Mouse (Mus musculus): Measurements from ENCODE around the gene Psmb11.
A peak's percentile ranks its signal among the peaks of the same experiment; 100 is the strongest.
"Not testable (repeated sequence)": the region's sequence is repeated elsewhere in the genome, so short reads cannot be mapped to it uniquely, and the experiment has no call there.

Gene Psmb11

DNA sequence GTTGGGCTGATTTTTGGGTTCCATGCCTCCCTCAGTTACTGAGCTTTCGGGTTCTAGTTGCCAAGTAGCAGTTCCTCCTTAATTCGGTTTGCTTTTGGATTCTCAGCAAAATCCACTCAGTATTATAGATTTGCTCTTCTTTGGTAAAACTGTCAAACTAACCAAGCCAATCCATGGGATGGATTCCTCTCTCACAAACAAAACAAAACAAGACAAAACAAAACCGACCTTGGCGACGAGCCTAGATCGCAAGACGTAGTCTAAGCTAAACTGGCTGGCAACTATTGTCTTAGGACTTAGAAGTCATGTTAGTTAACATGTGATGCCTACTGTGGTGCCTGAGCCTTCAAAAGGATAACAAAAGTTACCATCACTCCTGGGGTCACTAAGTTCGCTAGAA lies 17.5 kb upstream of the Psmb11 start:
- DNase-seq (ENCODE audit: low spot score): no peak

- DNase-seq (ENCODE audit: low spot score): peak; percentile 80
Measured at GRCm38 (mm10) chr14:54605752-54606321, 15.4 kb upstream of the Psmb11 start, which contains the start of gene 4931414P19Rik. Gene 4931414P19Rik, minus strand, starts transcription at chr14:54605993.

DNA sequence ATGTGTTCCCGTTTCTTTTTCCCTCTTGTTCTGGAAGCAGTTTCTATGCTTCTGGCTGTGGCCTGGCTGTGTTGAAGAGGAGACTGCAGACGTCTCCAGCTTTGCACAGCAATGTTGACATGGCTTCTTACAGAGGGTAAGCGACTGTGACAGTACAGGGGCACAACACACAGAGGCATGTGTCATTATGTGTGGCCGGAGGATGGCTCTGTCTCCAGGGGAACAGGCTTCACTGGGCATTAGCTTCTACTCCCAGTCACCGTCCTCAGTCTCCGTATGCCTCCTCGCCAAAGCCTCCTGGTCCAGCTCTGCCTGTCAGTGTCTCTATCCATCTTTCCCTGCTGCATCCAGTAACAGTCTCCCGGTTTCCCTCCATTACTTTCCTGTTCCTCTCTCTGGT lies 14.0 kb upstream of the Psmb11 start:
- no peak for DNase-seq (ENCODE audit: low spot score)

DNA sequence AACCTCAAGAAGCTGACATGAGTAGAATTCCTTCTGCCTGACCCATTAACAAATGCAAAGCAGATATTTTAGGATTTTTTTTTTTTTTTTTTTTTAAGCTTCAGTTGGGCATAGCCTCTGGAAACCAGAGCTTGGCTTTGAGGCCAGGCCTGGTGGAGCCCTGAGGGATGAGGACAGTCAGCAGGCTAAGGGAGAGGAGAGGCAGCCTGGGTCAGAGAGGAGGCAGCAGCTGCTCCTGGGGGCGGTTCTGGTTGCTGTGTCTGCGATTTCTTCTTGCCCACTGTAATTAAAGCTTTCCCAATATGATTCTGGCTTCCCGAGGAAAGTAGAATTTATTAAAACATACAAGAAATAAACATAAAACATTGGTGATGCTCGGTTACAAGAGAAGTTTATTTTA lies 12.0 kb upstream of the Psmb11 start:
- no peak for DNase-seq (ENCODE audit: low spot score)

GRCm38 (mm10) chr14:54609962-54610361 lies 11.3 kb upstream of the Psmb11 start:
- DNase-seq (ENCODE audit: low spot score): no peak

DNA sequence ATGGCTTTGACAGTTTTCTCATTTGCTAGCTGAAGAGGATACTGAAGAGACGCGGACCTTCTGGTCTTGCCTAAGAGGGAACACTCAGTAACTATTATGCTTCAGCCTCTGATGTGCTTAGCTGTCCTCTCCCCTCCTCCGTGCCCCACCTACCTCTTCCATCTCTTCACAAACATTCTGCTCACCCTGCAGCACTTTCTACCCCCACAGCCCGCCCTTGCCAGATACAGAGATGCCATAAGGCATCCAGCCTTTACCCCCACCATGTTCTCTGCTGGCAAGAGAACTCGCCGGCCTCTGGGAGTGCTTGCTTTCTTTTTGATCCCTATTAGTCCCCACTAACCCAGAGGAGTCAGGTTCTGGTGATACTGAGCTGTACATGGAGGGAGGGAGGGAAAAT lies 10.6 kb upstream of the Psmb11 start:
- DNase-seq (ENCODE audit: low spot score): no peak

- DNase-seq (ENCODE audit: low spot score): not testable (repeated sequence)
Measured at GRCm38 (mm10) chr14:54614130-54614529, 7.1 kb upstream of the Psmb11 start.

DNA sequence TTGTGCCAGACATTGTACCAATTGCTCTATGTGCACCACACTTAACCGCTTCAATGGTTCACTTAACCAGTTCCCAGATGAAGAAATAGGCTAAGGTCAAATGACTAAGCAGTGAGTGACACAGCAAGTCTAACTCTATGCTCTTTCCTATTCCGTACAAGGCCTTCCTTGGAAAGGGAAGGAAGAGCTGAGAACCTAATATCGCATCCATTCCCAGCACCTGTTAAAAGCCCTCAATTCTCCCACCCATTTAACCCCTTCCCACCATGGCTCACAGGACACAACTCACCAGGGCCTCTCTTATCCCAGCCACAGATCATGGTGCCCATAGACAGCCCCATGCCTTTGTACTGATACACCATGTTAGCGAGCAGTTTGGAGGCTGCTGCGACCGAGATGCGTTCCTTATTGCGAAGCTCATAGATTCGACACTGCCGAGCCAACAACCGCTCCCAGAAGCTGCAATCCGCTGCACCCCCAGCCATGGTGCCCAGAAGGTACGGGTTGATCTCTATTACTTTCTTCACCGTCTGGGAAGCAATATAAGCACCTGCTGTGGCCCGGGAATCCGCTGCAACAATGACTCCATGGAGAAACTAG lies 4.9 kb upstream of the Psmb11 start:
- DNase-seq (ENCODE audit: low spot score): no peak

DNA sequence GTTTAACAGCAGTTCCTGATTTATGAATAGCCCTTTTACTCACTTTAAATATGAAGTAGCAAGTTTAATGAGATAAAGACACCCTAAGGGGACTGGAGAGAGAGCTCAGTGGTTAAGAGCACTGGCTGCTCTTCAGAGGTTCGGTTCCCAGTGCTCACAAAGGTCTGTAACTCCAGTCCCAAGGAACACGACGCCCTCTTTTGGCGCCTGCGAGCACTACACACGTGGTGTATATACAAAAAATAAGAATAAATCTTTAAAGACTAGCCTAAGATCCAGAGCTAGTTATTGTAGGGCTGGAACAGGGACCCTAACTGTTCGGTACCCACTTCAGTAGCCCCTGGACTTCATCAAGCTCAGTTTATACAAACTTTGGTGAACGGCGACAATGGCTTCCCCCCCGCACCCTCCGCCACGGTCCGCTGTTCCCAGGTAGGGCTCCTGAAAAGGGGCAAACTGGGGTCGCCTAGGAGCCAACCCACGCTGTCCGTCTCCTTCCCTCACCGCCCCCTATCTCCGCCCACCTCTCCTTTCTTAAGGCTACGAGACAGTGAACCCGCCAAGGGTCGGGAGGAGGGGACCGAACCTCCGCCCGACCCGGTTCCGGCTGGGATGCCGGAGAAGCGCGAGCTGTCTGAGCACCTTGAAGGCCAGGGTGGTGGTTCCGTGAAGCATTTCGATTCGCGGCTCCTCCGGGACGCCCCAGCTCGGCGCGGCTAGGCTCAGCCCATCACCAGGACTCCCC lies 3.9 kb upstream of the Psmb11 start:
- DNase-seq (ENCODE audit: low spot score): no peak

DNA sequence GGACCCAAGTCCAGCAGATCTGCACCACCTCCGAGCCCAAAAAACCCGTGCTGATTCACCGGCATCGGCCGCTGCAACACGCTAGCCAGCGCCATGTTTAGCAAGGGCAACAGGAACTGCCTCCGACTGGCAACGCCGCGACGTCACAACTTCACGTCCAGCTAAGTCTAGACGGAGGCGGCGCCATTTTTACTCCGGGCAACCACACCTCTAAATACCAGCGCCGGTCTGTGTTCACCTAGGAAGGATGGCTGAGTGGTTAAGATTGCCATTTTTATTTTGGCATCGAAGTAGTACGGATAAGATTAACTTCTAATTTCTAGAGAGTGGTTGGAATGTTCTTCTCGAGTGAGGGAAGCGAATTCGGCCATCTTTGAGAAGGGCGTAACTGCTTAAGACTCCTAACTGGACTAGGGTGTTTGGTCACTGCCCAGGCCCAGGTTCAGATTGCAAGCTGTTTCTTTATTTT lies 3.3 kb upstream of the Psmb11 start, which contains the start of gene Psmb5:
Psmb5 (minus strand) TSS at position 126 of the 469 bp plus-strand sequence.
- DNase-seq (ENCODE audit: low spot score): peak; percentile 81

DNA sequence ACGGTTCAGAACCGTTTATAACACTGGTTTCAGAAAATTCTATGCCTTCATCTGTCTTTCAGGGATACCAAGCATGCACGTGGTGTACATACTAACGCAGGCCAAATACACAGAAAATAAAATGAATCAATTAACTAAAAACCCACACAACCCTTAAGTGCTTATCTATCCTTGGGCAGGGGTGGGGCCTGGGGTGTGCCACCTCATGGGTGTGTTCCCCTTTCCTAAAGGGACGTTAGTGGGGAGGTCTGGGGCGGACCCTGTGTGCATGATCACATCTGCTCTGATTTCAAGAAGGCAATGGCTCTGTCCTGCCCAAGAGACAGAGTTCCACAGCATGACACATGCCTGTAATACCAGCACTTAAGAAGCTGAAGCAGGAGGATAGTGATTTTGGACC lies 2.1 kb downstream of the Psmb11 start:
- DNase-seq (ENCODE audit: low spot score): no peak

GRCm38 (mm10) chr14:54624976-54625375 lies 3.7 kb downstream of the Psmb11 start:
- no peak for DNase-seq (ENCODE audit: low spot score)

DNA sequence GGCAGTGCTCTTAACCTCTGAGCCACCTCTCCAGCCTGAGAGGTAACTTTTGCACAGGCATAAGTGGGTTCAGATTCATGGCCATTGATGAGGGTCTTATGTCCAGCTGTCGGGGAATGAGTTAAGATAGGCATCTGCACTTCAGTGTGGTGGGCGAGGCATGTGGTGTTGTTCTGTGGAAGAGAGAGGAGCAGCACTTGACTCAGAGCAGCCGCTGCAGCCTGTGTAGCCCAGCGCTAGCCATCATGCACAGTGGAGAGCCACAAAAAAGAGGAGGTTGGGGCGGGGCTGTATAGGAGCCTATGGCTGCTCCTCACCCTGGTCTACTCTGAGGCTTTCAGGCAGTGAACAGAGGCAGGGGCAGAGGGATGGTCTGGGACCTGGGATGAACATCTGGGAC lies 6.9 kb downstream of the Psmb11 start:
- no peak for DNase-seq (ENCODE audit: low spot score)

DNA sequence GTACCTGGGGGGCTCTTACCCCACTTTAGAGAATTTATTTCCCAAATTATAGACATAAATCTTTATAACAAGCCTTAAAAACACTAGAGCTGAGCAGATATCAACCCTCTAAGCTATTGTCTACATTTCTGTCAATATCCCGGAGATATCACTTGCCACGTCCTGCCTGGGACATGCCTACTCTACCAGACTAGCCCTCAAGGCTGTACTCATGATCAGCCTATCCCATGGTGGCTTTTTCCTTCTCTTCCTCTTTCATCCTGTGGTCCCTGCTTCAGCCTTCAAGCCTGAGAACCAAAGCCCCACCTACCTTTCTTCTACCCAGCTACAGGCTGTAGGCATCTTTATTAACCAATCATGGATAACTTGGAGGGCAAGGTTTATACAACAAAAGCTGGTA lies 8.6 kb downstream of the Psmb11 start:
- DNase-seq (ENCODE audit: low spot score): no peak

GRCm38 (mm10) chr14:54630583-54631239 lies 9.5 kb downstream of the Psmb11 start:
- no peak for DNase-seq (ENCODE audit: low spot score)

- DNase-seq (ENCODE audit: low spot score): no peak
Measured at GRCm38 (mm10) chr14:54631240-54631599, 10.0 kb downstream of the Psmb11 start.

DNA sequence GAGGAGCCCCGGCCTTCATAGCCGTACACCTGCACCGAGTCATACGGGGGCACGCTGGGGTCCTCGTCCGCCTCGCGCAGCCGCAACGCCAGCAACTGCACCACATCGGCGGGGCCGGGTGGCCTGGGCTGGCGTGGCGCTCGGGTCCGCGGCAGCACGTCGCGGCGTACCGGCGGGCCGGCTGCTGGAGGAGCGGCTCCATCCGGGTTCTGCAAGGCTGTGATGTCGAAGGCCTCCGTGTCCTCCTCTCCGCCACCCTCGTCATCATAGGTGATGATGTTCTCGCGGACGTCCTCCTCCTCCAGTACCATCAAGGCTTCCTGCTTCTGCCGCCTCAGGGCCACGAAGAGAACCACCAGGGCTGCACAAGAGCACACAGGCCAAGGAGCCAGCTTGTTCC lies 11.0 kb downstream of the Psmb11 start:
- no peak for DNase-seq (ENCODE audit: low spot score)

- no peak for DNase-seq (ENCODE audit: low spot score)
Measured at GRCm38 (mm10) chr14:54634182-54634581, 12.9 kb downstream of the Psmb11 start.

DNA sequence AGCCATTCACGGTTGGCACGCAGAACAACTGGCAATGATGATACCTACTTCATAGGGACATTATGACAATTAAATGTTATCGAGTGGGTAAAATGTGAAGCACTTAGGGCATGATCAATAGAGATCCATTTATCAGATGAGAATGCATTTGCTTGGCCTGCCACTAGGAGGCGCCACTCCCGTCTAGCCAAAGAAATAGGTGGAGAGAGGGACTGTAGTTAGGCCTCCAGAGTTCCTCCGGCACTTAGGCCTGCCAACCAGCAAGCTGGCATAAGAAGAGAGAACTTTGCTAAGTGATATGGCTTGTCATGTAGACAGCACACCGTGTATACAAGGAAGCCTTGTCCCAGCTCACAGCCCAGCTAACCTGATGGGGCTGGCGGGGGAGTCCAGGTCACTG lies 15.7 kb downstream of the Psmb11 start:
- DNase-seq (ENCODE audit: low spot score): peak; percentile 59

DNA sequence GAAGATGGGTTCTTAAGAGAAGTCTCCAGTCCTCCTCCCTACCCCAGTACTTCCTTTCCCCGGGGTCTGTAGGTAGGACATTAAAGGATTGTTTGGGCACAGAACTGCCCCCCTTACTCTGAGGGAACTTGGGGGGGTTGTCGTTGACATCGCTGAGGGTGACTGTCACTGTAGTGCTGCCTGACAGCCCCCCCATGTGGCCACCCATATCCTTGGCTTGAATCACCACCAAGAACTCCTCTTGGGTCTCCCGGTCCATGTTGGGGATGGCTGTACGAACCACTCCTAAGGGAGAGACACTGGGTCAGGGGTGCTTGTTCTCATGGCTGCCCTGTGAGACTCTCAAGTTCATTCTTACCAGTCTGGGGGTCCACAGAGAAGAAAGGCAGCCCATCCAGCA lies 17.0 kb downstream of the Psmb11 start:
- DNase-seq (ENCODE audit: low spot score): no peak

DNA sequence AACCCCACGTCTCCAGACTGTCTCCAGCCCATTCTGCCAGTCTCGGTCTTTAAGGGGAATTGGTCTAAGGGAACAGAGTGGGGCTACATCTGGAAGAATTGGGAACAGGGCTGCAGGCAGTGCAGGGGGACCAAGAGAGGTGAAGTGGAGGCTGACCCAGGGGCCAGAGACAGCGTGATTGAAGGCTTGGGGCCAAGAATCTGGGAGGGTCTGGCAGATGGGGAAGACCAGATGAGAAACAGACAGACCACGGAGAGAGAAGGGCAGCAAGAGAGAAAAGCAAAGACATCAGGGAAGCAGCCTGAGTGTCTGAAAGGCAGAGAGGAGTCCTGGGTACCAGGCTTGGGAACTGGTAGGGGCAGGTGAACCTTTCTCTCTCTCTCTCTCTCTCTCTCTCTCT lies 18.9 kb downstream of the Psmb11 start:
- no peak for DNase-seq (ENCODE audit: low spot score)

DNA sequence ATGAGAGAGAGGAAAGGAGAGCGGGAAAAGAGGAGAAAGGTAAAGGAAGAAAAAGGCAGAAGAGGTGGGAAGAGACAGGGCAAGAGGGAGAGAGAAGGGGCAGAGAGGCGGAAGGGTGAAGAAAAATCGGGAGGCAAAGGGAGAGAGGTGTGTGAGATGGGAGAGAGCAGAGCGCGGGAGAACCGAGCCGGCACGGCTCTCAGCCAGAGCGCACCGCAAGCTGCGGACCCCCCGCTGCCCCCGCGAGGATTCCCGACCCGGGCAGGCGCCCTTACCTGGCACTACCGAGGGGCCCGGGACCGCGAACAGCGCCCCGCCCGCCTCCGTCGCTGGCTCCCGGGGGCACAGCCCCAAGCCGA lies 19.7 kb downstream of the Psmb11 start, which contains the start of gene Gm17606:
Gm17606 (plus strand) TSS at position 7 of the 359 bp plus-strand sequence.
- DNase-seq (ENCODE audit: low spot score): no peak
